Mouse (Mus musculus) kidney, adult 2 months (tissue): ENCODE measurements around the gene Ypel1. TPM values are rescaled to one million over a fixed set of nuclear protein-coding genes. Genes with fewer than 3 reads are reported as not detected.

Source experiments
- DNase-seq: peaks from one replicate; pipeline ENCODE4 v3.0.0; 2021
- H3K27ac ChIP-seq: fragments of 200-500 bp; 2 replicates; pipeline ENCODE4 v1.5.1; 2012; ENCODE audit warnings: low read depth, low read length, control low read depth, inconsistent platforms; ENCODE audit not compliant: insufficient read depth
- H3K27me3 ChIP-seq: fragments of 200-500 bp; replicated peaks from 2 replicates; pipeline ENCODE4 v1.6.1; 2012; ENCODE audit warnings: mild to moderate bottlenecking, moderate library complexity, low read length, inconsistent platforms; ENCODE audit not compliant: control insufficient read depth, insufficient read depth
- H3K36me3 ChIP-seq: fragments of 200-500 bp; 2 replicates; pipeline ENCODE4 v1.6.1; 2012; ENCODE audit warnings: mild to moderate bottlenecking, moderate library complexity, low read length, inconsistent platforms; ENCODE audit not compliant: control insufficient read depth, insufficient read depth
- H3K4me1 ChIP-seq: fragments of 200-500 bp; 2 replicates; pipeline ENCODE4 v1.6.1; 2011; ENCODE audit warnings: low read length; ENCODE audit not compliant: control insufficient read depth, insufficient read depth
- H3K4me3 ChIP-seq: fragments of 200-500 bp; 2 replicates; pipeline ENCODE4 v1.5.1; 2011; ENCODE audit warnings: mild to moderate bottlenecking, low read depth, low read length, control low read depth; ENCODE audit not compliant: insufficient read depth
- CTCF ChIP-seq: fragments of 200-500 bp; conservative IDR thresholded peaks from 2 replicates; pipeline ENCODE4 v1.5.1; 2011; ENCODE audit warnings: low read depth, mild to moderate bottlenecking, control low read depth, low read length, moderate library complexity, mixed read lengths; ENCODE audit not compliant: insufficient read depth, insufficient read length
- POLR2A ChIP-seq: fragments of 200-500 bp; IDR thresholded peaks from one replicate; pipeline ENCODE4 v1.6.1; 2011; ENCODE audit warnings: low read depth, low read length, control low read depth
- WGBS: fragments of 180-500 bp; shearing (Covaris S2); methylation state at CpG from one replicate; pipeline ENCODE4 v1.1.7; 2018; 5-methylcytosine and 5-hydroxymethylcytosine counted together
- polyA plus RNA-seq: library from polyadenylated mRNA; depleted of rRNA; stranded (reverse); fragments of >200 nt; gene quantifications from 2 replicates; pipeline ENCODE4 v1.2.3, GENCODE M21; 2012

The Ypel1 gene
- polyA plus RNA-seq, 1 experiment: 1.6 TPM

DNA sequence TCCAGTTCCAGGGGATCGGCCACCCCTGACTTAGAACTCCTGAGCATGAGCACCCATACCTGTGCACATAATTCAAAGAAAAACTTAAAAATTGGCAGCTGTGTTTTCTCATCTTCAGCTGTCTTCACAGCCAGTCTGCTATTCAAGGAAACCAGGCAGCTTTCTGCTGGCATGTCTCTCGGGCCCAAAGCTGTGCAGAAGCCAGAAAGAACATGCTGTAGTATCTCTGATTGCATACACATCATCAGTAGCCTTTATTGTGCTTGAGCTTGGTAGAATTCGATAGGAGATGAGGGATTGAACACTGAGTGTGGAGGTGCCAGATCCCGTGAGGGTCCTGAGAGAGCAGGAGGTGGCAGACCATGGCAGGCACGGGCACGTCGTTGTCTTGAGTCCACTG lies 3.5 kb downstream of the Ypel1 start:
- Histone ChIP-seq H3K4me1 (no peaks in the 10 kb centered on the region), H3K4me3 (no peak overlapping the region), H3K36me3 (no peaks in the 10 kb centered on the region), H3K27ac (no peak overlapping the region), H3K27me3 (no peaks in the 10 kb centered on the region)
- TF ChIP-seq CTCF (no peak), POLR2A (no peak)
- DNase-seq: no peak
- WGBS: 88% methylated on average over 7 of the region's 7 CpGs

DNA sequence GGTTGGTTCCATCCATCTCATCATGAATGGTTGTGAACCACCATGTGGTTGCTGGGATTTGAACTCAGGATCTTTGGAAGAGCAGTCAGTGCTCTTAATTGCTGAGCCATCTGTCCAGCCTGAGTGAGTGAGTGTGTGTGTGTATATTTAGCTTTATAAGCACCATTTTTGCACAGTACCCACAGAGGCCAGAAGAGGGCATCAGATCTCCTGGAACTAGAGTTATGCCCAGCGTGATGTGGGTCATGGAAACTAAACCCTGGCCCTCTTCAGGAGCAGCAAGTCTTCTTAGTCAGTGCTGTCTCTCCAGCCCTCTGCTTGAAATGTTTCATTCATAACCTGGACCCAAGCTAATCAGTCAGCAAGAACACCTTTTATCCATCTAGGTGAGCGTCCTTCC lies 6.8 kb downstream of the Ypel1 start:
- no peaks in the 10 kb centered on the region for H3K4me1 ChIP-seq
- no peak for TF ChIP-seq POLR2A
- TF ChIP-seq CTCF: no peak
- H3K4me3 ChIP-seq: no peak overlapping the region
- 95% methylated on average over 2 of the region's 2 CpGs for WGBS
- no peak for DNase-seq
- no peaks in the 10 kb centered on the region for H3K27me3 ChIP-seq
- H3K36me3 ChIP-seq: no peaks in the 10 kb centered on the region
- H3K27ac ChIP-seq: no peak overlapping the region

DNA sequence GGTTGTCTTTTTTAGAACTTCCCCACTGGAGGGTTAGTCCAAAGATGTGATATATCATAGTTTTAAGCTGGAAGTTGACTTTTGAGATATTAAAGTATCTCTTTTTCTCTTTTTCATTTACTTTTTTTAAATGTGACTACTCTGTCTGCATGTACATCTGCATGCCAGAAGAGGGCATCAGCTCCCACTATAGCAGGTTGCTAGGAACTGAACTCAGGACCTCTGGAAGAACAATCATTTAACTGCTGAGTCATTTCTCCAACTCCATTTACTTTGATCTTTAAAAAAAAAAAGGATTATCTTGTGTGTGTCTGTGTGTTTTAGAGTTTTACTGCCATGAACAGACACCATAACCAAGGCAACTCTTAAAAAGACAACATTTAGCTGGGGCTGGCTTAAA lies 7.4 kb downstream of the Ypel1 start:
- H3K27me3 ChIP-seq: no peaks in the 10 kb centered on the region
- TF ChIP-seq POLR2A: no peak
- TF ChIP-seq CTCF: no peak
- DNase-seq: no peak
- H3K27ac ChIP-seq: no peak overlapping the region
- H3K4me1 ChIP-seq: no peaks in the 10 kb centered on the region
- no peak overlapping the region for H3K4me3 ChIP-seq
- no peaks in the 10 kb centered on the region for H3K36me3 ChIP-seq

DNA sequence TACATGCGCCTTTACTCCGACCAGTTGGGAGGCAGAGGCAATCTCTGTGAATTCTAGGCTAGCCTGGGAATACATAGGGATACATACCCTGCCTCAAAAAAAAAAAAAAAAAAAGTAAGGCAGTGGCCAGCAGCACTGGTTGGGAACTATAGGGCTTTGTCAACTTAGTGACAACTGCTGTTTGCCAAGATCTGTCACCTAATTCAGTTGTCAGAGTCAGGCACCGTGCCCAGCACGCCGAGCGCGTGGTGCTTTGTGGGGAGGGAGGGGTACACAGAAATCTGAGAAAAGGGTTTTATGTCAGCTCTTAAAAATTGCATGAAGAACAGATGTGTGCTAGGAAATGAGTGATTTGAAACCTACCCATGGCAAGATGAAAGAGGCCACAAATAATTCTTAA lies 8.6 kb downstream of the Ypel1 start:
- 0 out of 2 replicates have a peak, but pooled peaks cover 4% of the 10 kb centered on the region for H3K4me1 ChIP-seq
- TF ChIP-seq POLR2A: no peak
- no peak for TF ChIP-seq CTCF
- no peak for DNase-seq

DNA sequence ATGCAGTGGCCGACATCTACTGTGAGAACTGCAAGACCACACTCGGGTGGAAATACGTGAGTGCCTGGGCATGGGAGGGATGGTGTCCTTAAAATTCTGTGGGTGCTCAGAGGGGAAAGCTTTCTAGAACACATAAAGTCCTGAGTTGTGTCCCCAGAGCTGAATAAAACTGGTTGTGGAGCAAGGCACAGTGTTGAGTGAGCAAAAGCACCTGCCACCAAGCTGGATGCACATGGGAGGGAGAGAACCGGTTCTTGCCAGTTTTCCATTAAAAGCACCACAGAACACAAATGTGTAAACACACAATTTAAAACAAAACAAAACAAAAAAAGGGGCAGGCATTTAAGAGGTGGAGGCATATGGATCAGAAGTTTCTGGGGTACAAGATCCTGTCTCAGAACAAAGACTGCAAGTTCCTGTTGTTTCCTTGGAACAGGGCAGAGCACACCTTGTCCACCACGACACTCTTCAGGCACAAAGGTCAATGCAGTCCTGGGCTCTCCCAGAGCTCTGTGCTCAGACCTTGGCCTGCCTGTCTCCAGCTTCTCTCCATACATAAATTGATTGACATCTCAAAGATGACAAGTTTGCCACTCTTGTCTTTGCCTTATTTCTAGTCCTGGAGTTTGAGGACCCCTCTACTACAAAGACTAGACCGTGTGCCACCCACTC lies 12.8 kb downstream of the Ypel1 start:
- Histone ChIP-seq H3K27me3 (no peaks in the 10 kb centered on the region), H3K4me1 (0 out of 2 replicates have a peak, but pooled peaks cover 4% of the 10 kb centered on the region), H3K4me3 (no peak overlapping the region), H3K36me3 (no peaks in the 10 kb centered on the region; the same call in 1 of the 2 replicates), H3K27ac (no peak overlapping the region)
- TF ChIP-seq POLR2A: no peak
- TF ChIP-seq CTCF: no peak
- DNase-seq: peak; percentile 18
- 70% methylated on average over 6 of the region's 6 CpGs for WGBS

More for the DNA sequence above, 8.6 kb downstream of the Ypel1 start:
- H3K27ac ChIP-seq: no peak overlapping the region
- H3K27me3 ChIP-seq: no peaks in the 10 kb centered on the region
- WGBS: 93% methylated on average over 7 of the region's 7 CpGs
- no peak overlapping the region for H3K4me3 ChIP-seq
- no peaks in the 10 kb centered on the region for H3K36me3 ChIP-seq

DNA sequence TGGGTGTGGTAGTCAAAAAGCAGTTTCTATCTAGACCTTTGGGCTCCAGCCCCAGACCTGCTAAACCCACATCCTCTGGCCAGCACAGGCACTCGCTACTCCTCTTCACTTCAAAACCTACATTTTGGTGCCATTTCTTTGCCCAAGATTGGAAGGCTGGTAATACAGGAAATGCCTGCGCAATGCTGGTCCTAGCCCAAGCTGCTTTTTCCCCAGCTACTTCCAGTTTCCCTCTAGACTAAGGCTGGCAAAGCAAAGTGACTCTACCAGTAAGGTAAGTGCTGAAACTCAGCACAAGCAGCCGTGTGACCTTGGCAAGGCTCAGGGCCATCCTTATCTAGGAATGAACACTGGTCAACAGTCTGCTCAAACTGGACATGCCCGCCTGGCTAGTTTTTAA lies 16.1 kb downstream of the Ypel1 start:
- H3K27ac ChIP-seq: peak overlapping the region; percentile 70
- no peak overlapping the region for H3K4me3 ChIP-seq
- H3K36me3 ChIP-seq: no peaks in the 10 kb centered on the region; the same call in none of the 2 replicates
- H3K4me1 ChIP-seq: 0 out of 2 replicates have a peak, but pooled peaks cover 4% of the 10 kb centered on the region
- peak; percentile 31 for DNase-seq
- no peaks in the 10 kb centered on the region for H3K27me3 ChIP-seq
- WGBS: 85% methylated on average over 4 of the region's 4 CpGs
- no peak for TF ChIP-seq POLR2A
- no peak for TF ChIP-seq CTCF

DNA sequence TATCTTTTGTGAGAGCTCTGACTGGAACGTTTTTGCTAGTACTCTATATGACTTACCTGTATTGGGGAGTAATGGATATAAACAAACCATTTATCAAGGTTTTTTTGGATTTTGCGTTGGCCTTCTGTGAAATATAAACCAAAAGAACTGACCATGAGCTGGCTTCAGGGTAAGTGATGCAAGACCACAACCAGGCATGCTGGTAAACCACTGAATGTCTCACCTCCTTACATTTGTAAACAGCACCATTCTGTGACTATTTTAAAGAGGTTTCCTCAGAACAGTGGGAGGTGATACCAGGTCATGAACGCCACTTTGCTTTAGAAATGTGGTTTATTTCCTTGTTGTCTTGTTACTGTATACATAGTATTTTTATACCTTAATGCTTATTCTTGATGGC lies 16.7 kb downstream of the Ypel1 start:
- no peak overlapping the region for H3K4me3 ChIP-seq
- no peaks in the 10 kb centered on the region for H3K27me3 ChIP-seq
- TF ChIP-seq POLR2A (no peak), CTCF (no peak)
- H3K36me3 ChIP-seq: no peaks in the 10 kb centered on the region; the same call in none of the 2 replicates
- H3K4me1 ChIP-seq: 0 out of 2 replicates have a peak, but pooled peaks cover 4% of the 10 kb centered on the region
- no peak for DNase-seq
- WGBS: 73% methylated on average over 3 of the region's 3 CpGs
- no peak overlapping the region for H3K27ac ChIP-seq
